Mouse (Mus musculus) R1 (cell line): ENCODE results near the gene Tbc1d30.

ENCODE experiments used
- DNase-seq: peaks from one replicate; pipeline ENCODE4 v3.0.0-alpha.2; 2018; ENCODE audit warnings: low read depth, low spot score

Gene Tbc1d30

GRCm38 (mm10) chr10:121314186-121314585 lies 36.9 kb downstream of the Tbc1d30 start:
- no peak for DNase-seq

GRCm38 (mm10) chr10:121313049-121313448 lies 38.0 kb downstream of the Tbc1d30 start:
- DNase-seq, result no peak

GRCm38 (mm10) chr10:121310511-121311221 lies 40.4 kb downstream of the Tbc1d30 start:
- peak; percentile 55 for DNase-seq

- DNase-seq, result peak; percentile 35
Measured at GRCm38 (mm10) chr10:121309801-121310510, 41.1 kb downstream of the Tbc1d30 start.

- DNase-seq, result peak; percentile 41
Measured at GRCm38 (mm10) chr10:121309123-121309655, 41.9 kb downstream of the Tbc1d30 start.

- peak; percentile 85 for DNase-seq
Measured at GRCm38 (mm10) chr10:121305441-121305840, 45.6 kb downstream of the Tbc1d30 start.

- no peak for DNase-seq
Measured at GRCm38 (mm10) chr10:121303559-121303958, 47.5 kb downstream of the Tbc1d30 start.

GRCm38 (mm10) chr10:121301868-121302267 lies 49.2 kb downstream of the Tbc1d30 start:
- DNase-seq, result peak; percentile 39

GRCm38 (mm10) chr10:121300659-121301058 lies 50.4 kb downstream of the Tbc1d30 start:
- DNase-seq, result no peak

GRCm38 (mm10) chr10:121297054-121297701 lies 53.9 kb downstream of the Tbc1d30 start:
- DNase-seq, result peak; percentile 32

GRCm38 (mm10) chr10:121294471-121294870 lies 56.6 kb downstream of the Tbc1d30 start:
- DNase-seq, result no peak

- no peak for DNase-seq
Measured at GRCm38 (mm10) chr10:121293829-121294228, 57.2 kb downstream of the Tbc1d30 start.

- DNase-seq, result no peak
Measured at GRCm38 (mm10) chr10:121291272-121291917, 59.7 kb downstream of the Tbc1d30 start.

- no peak for DNase-seq
Measured at GRCm38 (mm10) chr10:121290682-121291078, 60.4 kb downstream of the Tbc1d30 start.

- DNase-seq, result peak; percentile 57
Measured at GRCm38 (mm10) chr10:121289970-121290681, 61.0 kb downstream of the Tbc1d30 start.

- no peak for DNase-seq
Measured at GRCm38 (mm10) chr10:121282926-121283325, 68.2 kb downstream of the Tbc1d30 start.

- DNase-seq, result no peak
Measured at GRCm38 (mm10) chr10:121282436-121282835, 68.6 kb downstream of the Tbc1d30 start.

GRCm38 (mm10) chr10:121280943-121281342 lies 70.1 kb downstream of the Tbc1d30 start:
- no peak for DNase-seq

GRCm38 (mm10) chr10:121277022-121277471 lies 74.0 kb downstream of the Tbc1d30 start:
- no peak for DNase-seq

GRCm38 (mm10) chr10:121274964-121275363 lies 76.1 kb downstream of the Tbc1d30 start:
- DNase-seq, result no peak

- no peak for DNase-seq
Measured at GRCm38 (mm10) chr10:121271002-121271401, 80.1 kb downstream of the Tbc1d30 start.
